Mouse (Mus musculus) embryonic facial prominence, embryonic 12.5 days (tissue): ENCODE data around the gene Drd3. TPM values are rescaled to one million over a fixed set of nuclear protein-coding genes. Genes with fewer than 3 reads are reported as not detected.

Source experiments
- ATAC-seq: fragments of 200-750 bp; cut with Nextera tagmentation; 2 replicates; pipeline ENCODE4 v1.8.0; 2017; ENCODE audit not compliant: insufficient number of reproducible peaks, insufficient read depth, low FRiP score, low TSS enrichment
- H3K27ac ChIP-seq: fragments of 300-500 bp; sonication (generic); 2 replicates; pipeline ENCODE4 v1.5.1; 2016; ENCODE audit warnings: mild to moderate bottlenecking
- H3K27me3 ChIP-seq: fragments of 300-500 bp; sonication (generic); 2 replicates; pipeline ENCODE4 v1.6.1; 2016; ENCODE audit warnings: mild to moderate bottlenecking, moderate library complexity
- H3K36me3 ChIP-seq: fragments of 300-500 bp; sonication (generic); 2 replicates; pipeline ENCODE4 v1.6.1; 2016; ENCODE audit warnings: mild to moderate bottlenecking
- H3K4me1 ChIP-seq: fragments of 300-500 bp; sonication (generic); 2 replicates; pipeline ENCODE4 v1.6.1; 2016
- H3K4me2 ChIP-seq: fragments of 300-500 bp; sonication (generic); replicated peaks from 2 replicates; pipeline ENCODE4 v1.6.1; 2016; ENCODE audit warnings: mild to moderate bottlenecking, moderate library complexity
- H3K4me3 ChIP-seq: fragments of 300-500 bp; sonication (generic); 2 replicates; pipeline ENCODE4 v1.5.1; 2016; ENCODE audit warnings: mild to moderate bottlenecking
- H3K9ac ChIP-seq: fragments of 300-500 bp; sonication (generic); 2 replicates; pipeline ENCODE4 v1.6.1; 2016; ENCODE audit warnings: mild to moderate bottlenecking, moderate library complexity
- H3K9me3 ChIP-seq: fragments of 300-500 bp; sonication (generic); 2 replicates; pipeline ENCODE4 v1.6.1; 2016; ENCODE audit warnings: mild to moderate bottlenecking, moderate library complexity
- WGBS: fragments of 180-500 bp; shearing (Covaris S2); methylation state at CpG from one replicate; pipeline ENCODE4 v1.1.7; 2016; 5-methylcytosine and 5-hydroxymethylcytosine counted together
- polyA plus RNA-seq: library from polyadenylated mRNA; unstranded; fragments of >200 nt; fragmentation: Nextera tagmentation; extraction: Ambion mirVana; gene quantifications from 2 replicates; pipeline ENCODE4 v1.2.1, GENCODE M21; 2016

Drd3 gene
- polyA plus RNA-seq, 1 experiment from 2014 or later: not detected

DNA sequence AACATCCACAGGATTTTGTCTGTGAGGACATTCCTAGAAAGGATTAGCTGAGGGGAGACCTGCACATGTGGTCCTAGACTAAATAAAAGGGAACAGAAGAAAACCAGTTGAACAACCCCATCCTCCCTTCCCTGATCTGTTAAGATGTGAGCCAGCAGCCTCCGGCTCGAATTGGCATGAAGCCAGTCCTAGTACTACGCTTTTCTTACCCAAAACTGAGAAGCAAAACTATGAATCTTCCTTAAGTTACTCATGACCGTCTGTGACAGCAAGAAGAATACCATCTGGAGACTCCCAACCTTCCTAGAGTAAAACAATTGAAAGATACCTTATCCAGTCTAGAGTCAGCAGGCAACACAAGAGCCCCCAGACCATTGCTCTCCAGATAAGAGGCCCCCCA is 15.9 kb upstream of the Drd3 start:
- Histone ChIP-seq H3K4me3 (no peak overlapping the region), H3K27me3 (no peaks in the 10 kb centered on the region), H3K9me3 (no peaks in the 10 kb centered on the region), H3K27ac (no peak overlapping the region), H3K4me2 (no peak overlapping the region), H3K36me3 (no peaks in the 10 kb centered on the region), H3K4me1 (no peaks in the 10 kb centered on the region), H3K9ac (no peak overlapping the region)
- 71% methylated on average over 4 of the region's 4 CpGs for WGBS
- no peak for ATAC-seq

DNA sequence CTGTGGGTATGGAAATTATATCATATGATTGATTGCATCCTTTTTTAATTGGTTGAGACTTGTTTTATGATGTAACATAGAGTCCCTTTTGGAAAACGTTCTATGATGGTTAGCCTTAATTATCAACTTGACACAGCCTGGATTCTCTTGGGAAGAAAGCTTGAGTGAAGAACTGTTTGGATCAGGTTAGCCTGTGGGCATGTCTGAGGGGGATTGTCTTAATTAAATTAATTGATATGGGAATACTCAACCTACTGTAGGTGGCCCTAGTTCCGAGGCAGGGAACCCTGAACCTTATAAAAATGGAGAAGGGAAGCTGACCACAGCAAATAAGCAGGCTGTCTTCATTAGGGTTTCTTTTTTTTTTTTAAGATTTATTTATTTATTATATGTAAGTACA is 12.9 kb upstream of the Drd3 start:
- Histone ChIP-seq H3K27me3 (no peaks in the 10 kb centered on the region), H3K4me2 (no peak overlapping the region), H3K4me1 (no peaks in the 10 kb centered on the region), H3K9me3 (no peaks in the 10 kb centered on the region), H3K36me3 (no peaks in the 10 kb centered on the region), H3K4me3 (no peak overlapping the region), H3K27ac (no peak overlapping the region), H3K9ac (no peak overlapping the region)
- no peak for ATAC-seq
- 63% methylated on average over 2 of the region's 2 CpGs for WGBS

DNA sequence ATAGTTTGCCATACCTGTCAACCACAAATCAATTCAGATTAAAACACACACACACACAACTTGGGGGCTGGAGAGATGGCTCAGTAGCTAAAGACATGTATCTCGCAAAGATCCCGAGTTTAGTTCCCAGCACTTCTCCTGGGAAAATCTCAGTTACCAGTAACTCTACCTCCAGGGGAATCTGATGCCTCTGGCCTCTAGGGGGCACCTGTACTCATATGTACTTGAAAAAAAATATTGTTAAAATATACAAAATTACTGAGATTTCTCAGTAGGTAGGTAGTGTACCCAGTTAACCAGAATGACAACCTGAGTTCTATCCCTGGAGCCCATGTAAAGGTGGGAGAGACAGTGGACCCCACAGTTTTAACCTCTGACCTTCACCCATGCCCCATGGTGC is 5.4 kb upstream of the Drd3 start:
- H3K4me3 ChIP-seq: no peak overlapping the region
- ATAC-seq: no peak
- H3K9me3 ChIP-seq: no peaks in the 10 kb centered on the region
- 74% methylated on average over 2 of the region's 2 CpGs for whole genome bisulfite sequencing
- no peak overlapping the region for H3K4me2 ChIP-seq
- no peak overlapping the region for H3K9ac ChIP-seq
- H3K27ac ChIP-seq: no peak overlapping the region
- H3K36me3 ChIP-seq: no peaks in the 10 kb centered on the region
- no peaks in the 10 kb centered on the region for H3K27me3 ChIP-seq
- no peaks in the 10 kb centered on the region for H3K4me1 ChIP-seq

DNA sequence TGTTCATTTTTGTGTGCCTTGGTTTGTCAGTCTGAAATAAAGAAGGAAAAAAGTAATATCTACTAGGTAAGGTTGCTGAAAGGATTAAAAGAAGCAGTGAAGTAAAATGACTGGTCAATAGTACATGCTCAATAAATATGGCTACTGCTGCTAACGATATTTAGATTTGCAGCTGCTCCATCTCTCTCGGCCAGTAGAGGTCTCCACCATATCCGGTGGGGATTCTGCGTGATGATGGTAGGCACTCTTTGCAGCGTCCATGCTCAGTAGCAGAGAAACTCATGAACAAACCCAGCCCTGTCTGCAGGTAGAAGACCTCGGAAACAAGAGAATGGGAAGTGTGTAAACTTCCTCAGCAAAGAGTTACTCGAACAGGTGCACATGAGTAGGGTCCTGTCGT is 926 bp upstream of the Drd3 start:
- no peaks in the 10 kb centered on the region for H3K9me3 ChIP-seq
- no peak for ATAC-seq
- H3K4me3 ChIP-seq: no peak overlapping the region
- 81% methylated on average over 8 of the region's 8 CpGs for WGBS
- H3K27ac ChIP-seq: no peak overlapping the region
- H3K36me3 ChIP-seq: no peaks in the 10 kb centered on the region
- H3K9ac ChIP-seq: no peak overlapping the region
- H3K4me2 ChIP-seq: no peak overlapping the region
- peaks cover 3% of the 10 kb centered on the region; the same call in 1 of the 2 replicates for H3K4me1 ChIP-seq
- H3K27me3 ChIP-seq: no peaks in the 10 kb centered on the region

DNA sequence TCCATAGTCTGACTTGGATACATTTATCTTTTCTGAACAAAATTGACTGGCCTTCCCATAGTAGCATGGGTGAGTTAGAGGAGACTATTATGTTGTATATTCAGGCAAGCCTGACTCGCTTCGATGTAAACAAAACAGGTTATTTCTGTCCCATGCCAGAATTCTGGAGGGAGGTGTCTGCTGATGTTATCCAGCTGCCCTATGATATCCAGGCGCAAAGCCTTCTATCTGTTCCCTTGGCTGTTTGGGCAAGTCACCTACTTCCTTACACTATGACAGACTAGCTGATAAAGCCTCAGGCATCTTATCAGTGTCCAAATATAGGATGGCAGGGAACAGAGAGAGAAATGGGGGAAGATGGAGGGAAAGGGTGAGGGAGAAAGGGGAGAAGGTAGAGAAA is 18.5 kb downstream of the Drd3 start:
- H3K9ac ChIP-seq: no peak overlapping the region
- no peaks in the 10 kb centered on the region for H3K4me1 ChIP-seq
- no peak overlapping the region for H3K4me2 ChIP-seq
- H3K9me3 ChIP-seq: no peaks in the 10 kb centered on the region
- no peak overlapping the region for H3K27ac ChIP-seq
- 86% methylated on average over 3 of the region's 3 CpGs for WGBS
- H3K4me3 ChIP-seq: no peak overlapping the region
- H3K27me3 ChIP-seq: no peaks in the 10 kb centered on the region
- no peak for ATAC-seq
- H3K36me3 ChIP-seq: no peaks in the 10 kb centered on the region

DNA sequence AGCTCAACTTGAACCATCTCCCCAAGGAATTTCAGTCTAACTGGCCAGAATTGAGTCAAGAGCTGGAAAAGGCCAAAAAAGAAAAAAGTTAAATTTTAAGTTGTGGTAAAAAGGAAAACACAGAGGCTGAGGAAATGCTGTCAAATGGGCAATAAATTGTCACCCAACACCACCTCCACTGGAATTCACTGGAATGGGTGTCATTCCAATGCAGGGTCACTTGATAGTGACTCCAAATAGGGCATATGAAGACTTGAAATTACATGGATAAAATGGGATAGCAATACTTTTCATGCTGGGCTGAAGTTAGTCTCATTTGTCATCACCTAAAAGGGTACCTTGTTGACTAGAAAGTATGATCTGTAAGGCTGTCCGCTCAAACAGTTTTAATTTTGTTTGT is 18.9 kb downstream of the Drd3 start:
- 90% methylated on average over 1 of the region's 1 CpGs for WGBS
- Histone ChIP-seq H3K36me3 (no peaks in the 10 kb centered on the region), H3K4me3 (no peak overlapping the region), H3K9ac (no peak overlapping the region), H3K27me3 (no peaks in the 10 kb centered on the region), H3K4me1 (no peaks in the 10 kb centered on the region), H3K27ac (no peak overlapping the region), H3K4me2 (no peak overlapping the region), H3K9me3 (no peaks in the 10 kb centered on the region)
- no peak for ATAC-seq

DNA sequence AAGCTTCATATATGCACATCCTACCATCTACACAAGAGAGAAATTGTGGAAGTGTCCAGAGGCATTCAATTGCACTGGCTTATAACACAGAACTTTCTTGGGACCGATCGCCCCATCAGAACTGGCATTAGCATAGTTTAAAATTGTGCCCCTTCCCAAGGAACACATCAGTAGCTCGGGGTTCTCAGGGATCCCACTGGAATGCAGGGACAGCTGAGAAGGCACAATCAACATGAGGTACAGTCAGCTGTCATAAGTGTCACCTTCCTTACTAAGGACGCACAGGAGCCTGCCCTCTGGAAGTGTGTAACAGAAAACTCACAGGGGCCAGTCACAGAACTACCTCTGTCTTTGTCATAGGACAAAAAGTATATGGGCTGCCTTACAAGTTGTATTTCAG is 19.7 kb downstream of the Drd3 start:
- Histone ChIP-seq H3K4me3 (no peak overlapping the region), H3K4me2 (no peak overlapping the region), H3K9ac (no peak overlapping the region), H3K27me3 (no peaks in the 10 kb centered on the region), H3K36me3 (no peaks in the 10 kb centered on the region), H3K27ac (no peak overlapping the region), H3K9me3 (no peaks in the 10 kb centered on the region), H3K4me1 (no peaks in the 10 kb centered on the region)
- ATAC-seq: no peak
- WGBS: 84% methylated on average over 4 of the region's 4 CpGs

DNA sequence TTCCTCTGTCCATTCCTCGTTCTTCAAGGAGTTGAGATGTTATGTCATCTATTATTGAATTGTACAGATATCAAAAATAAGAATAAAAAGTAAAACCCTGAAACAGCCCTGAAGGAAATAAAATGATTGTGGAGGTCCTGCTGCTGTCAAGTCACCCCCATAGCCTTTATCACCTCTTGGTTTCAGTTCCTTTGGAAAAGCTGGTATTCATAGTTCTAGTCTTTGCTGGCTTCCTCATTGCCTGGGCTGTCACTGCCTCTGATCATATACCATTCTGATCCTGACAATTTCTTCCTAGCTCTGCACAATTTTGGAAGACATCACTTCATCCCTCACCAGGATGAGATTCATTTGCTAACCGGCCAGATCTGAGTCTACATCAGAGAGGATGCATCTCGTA is 23.1 kb downstream of the Drd3 start:
- 77% methylated on average over 3 of the region's 3 CpGs for WGBS
- H3K27ac ChIP-seq: no peak overlapping the region
- no peaks in the 10 kb centered on the region for H3K27me3 ChIP-seq
- H3K36me3 ChIP-seq: no peaks in the 10 kb centered on the region
- no peak for ATAC-seq
- H3K9ac ChIP-seq: no peak overlapping the region
- no peaks in the 10 kb centered on the region for H3K4me1 ChIP-seq
- no peak overlapping the region for H3K4me3 ChIP-seq
- H3K4me2 ChIP-seq: no peak overlapping the region
- no peaks in the 10 kb centered on the region for H3K9me3 ChIP-seq

DNA sequence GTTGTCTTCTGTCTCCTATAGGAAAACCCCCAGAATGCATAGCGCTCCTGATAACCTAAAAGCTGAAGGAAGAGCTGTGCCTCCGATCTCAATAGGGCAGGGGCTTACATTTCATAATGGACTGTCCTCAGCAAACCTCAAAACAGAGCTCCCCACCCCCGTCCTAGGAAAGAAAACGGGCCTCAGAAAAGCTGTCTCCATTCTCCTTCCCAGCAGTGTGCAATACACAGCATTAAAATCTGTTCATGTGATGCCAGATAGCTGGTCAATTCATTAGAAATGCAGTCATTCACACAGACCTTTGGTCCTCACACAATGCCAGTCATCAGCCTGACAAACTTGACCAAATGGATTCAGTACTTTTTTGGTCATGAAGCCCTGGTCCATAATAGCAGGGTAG is 45.7 kb downstream of the Drd3 start:
- peaks cover 12% of the 10 kb centered on the region for H3K4me1 ChIP-seq
- ATAC-seq: no peak
- no peaks in the 10 kb centered on the region for H3K36me3 ChIP-seq
- H3K27ac ChIP-seq: no peak overlapping the region
- H3K4me2 ChIP-seq: no peak overlapping the region
- H3K27me3 ChIP-seq: no peaks in the 10 kb centered on the region
- WGBS: 49% methylated on average over 4 of the region's 4 CpGs
- no peaks in the 10 kb centered on the region for H3K9me3 ChIP-seq
- H3K4me3 ChIP-seq: no peak overlapping the region
- no peak overlapping the region for H3K9ac ChIP-seq

DNA sequence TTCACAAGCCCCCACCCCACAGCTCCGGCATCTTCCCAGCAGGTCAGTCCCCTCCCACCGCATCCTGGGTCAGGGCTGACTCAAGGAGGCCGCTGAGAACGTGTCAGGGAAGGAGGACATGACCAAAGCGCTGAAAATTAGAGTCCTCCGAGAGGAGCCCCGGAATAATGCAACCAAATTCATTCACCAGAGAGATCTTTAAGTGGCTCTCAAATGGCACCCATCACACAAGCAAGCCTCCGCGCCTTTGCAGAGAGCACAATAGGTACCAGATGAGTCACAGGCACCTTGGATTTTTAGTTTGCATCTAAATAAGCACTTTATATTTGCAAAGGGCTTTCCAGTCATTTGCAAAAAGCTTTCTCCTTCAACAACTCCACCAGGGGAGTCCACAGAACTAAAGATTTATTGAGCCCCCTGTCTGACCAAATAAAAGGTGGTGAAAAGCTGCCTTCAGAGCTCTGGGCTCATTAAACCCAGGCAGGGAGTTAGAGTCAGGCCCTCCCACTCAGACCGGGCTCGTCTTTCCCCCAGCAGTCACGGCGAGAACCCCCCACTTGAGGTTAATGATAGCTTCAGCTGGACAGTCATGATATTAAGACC is 46.4 kb downstream of the Drd3 start:
- no peaks in the 10 kb centered on the region for H3K36me3 ChIP-seq
- no peak overlapping the region for H3K27ac ChIP-seq
- ATAC-seq: no peak
- no peak overlapping the region for H3K4me2 ChIP-seq
- WGBS: 15% methylated on average over 13 of the region's 13 CpGs
- no peak overlapping the region for H3K9ac ChIP-seq
- H3K9me3 ChIP-seq: no peaks in the 10 kb centered on the region
- H3K27me3 ChIP-seq: no peaks in the 10 kb centered on the region
- H3K4me3 ChIP-seq: no peak overlapping the region
- peaks cover 12% of the 10 kb centered on the region for H3K4me1 ChIP-seq

DNA sequence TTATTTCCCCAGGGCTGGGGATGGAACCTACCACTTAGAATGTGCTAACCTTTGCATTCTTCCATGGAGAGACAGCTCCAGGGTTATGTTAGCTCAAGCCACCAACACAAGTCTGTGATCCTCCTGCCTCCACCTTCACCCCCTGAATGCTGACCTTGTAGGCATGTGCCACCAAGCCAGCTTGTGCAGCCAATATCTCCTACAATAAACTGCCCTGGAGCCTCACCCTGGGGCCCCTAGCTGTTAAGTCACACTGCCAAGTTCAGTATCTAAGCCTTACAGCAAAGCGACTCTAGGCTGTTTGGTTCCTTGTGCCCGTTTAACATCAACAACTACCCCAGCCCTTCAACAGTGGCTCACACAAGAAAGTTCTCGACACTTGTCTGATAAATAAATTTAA is 47.3 kb downstream of the Drd3 start:
- Histone ChIP-seq H3K9me3 (no peaks in the 10 kb centered on the region), H3K27me3 (no peaks in the 10 kb centered on the region), H3K4me3 (no peak overlapping the region), H3K9ac (no peak overlapping the region), H3K36me3 (no peaks in the 10 kb centered on the region), H3K4me1 (peaks cover 12% of the 10 kb centered on the region), H3K27ac (no peak overlapping the region), H3K4me2 (no peak overlapping the region)
- ATAC-seq: no peak
- 66% methylated on average over 3 of the region's 3 CpGs for WGBS

DNA sequence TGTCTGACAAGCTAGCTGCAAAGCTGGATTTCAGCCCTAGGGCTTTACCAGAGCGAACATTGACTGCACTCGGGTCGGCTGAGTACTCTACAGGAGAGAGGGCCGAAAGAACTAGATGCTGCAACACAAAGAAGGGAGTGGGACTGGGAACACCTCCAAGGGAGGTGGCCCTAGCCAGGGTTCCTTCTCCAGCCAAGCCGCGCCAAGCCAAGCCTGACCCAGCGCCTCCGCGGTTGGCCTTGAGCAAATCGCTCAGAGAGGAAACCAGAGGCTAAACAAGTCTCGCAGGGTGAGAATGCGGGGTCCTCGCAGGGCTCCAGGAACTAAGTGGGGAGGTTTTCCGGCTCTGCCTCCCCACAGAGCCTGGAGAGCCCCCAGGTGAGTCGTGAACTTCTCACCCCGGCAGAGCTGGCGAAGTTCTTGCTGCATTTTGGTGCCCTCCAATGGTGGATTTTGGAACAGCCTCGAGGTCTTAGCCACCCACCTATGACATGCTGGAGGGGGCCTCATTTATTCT is 48.0 kb downstream of the Drd3 start:
- H3K4me2 ChIP-seq: peak overlapping the region; percentile 57
- peak; percentile 84 for ATAC-seq
- H3K4me3 ChIP-seq: peak overlapping the region; percentile 27
- 2% methylated on average over 18 of the region's 18 CpGs for WGBS
- H3K27ac ChIP-seq: 0 out of 2 replicates have a peak overlapping the region, but pooled peaks have one; percentile 43
- no peaks in the 10 kb centered on the region for H3K9me3 ChIP-seq
- H3K9ac ChIP-seq: 0 out of 2 replicates have a peak overlapping the region, but pooled peaks have one; percentile 20
- H3K27me3 ChIP-seq: no peaks in the 10 kb centered on the region
- no peaks in the 10 kb centered on the region for H3K36me3 ChIP-seq
- peaks cover 12% of the 10 kb centered on the region for H3K4me1 ChIP-seq
